Mouse (Mus musculus) gastrocnemius, adult 8-10 months (tissue): ENCODE data around the gene Zup1. TPM values are rescaled to one million over a fixed set of nuclear protein-coding genes. Genes with fewer than 3 reads are reported as not detected.
"Not testable (repeated sequence)": the region's sequence is repeated elsewhere in the genome, so short reads cannot be mapped to it uniquely, and the experiment has no call there.

ENCODE experiments used
- DNase-seq, 2 experiments: peaks; one replicate each; pipeline ENCODE4 v3.0.0; 2022; ENCODE audit warnings: low spot score in 2 of 2
- total RNA-seq, 4 experiments: library from RNA; stranded (reverse); gene quantifications; 2 replicates each; pipeline ENCODE4 v1.2.4; 2022

Gene Zup1
- total RNA-seq: 1 to 10 TPM; 7.8 to 8.6 (median 8.1) TPM

GRCm38 (mm10) chr10:33950803-33951583 is at the start of gene Zup1:
Gene Zup1 (minus strand): TSS chr10:33951269.
- DNase-seq: peak; percentile 58 to 65

DNA sequence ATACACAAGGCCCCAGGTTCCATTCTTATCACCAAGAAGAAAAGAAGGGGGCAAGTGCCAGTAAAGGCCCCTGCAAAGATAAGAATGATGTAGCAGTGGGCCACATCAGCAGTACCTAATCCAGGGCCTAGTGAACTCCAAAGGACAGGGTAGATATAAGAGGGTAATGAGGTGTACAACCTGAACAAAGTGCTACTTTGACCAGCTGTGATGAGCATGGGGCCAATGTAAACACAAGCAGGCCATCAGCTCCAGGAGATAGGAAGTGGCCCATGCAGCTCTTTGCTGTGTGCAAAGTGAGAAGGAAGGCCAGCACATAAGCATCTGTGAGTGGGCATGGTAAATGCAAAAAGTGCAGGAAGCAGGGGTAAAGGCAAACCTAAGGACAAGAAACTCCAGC is 47.3 kb upstream of the Zup1 start:
- no peak for DNase-seq

DNA sequence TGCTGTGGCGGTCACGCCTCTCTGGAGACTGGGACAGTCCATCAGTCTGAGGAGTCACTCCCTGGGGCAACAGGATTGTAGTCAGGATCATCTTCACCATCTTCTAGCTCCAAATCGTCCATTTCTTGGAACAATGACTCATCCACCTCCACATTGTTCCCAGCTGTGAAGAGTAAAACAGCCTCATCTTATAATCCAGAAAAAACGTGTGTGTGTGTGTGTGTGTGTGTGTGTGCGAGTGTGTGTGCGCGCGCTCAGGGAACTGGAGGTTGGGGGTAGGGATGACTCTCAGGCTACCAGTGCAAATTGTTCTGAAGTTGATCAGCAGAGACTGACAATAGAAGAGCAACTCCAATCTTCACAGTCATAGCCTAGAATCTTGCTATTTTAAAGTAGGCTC is 45.6 kb upstream of the Zup1 start:
- not testable (repeated sequence) for DNase-seq

GRCm38 (mm10) chr10:33986771-33987170 is 35.7 kb upstream of the Zup1 start:
- peak; percentile 7 to 18 for DNase-seq

GRCm38 (mm10) chr10:33974781-33975494 is 23.9 kb upstream of the Zup1 start:
- DNase-seq: no peak

GRCm38 (mm10) chr10:33952509-33952908 is 1.4 kb upstream of the Zup1 start:
- DNase-seq: no peak

- DNase-seq: no peak
These were observed 4.7 kb downstream of the Zup1 start for GRCm38 (mm10) chr10:33946336-33946735.

DNA sequence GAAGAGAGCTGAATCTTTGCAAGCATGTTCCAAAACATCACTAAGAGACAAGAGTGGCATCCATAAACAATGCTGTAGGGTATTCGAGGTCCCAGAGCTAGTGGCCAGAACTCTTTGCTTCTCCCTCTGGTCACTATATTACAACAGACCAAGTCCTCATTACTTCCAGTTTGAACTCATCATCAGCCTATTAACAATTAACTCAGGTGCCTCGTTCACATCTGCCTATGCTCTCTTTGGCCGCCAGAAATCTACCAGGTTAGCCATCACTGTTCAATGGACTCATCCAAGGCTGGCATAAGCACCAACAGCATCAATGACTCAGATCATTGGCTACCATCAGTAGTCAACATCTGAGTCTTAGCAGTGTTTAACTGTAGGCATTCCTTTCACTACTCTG is 5.7 kb downstream of the Zup1 start:
- no peak for DNase-seq

- no peak for DNase-seq
These were observed 10.4 kb downstream of the Zup1 start for GRCm38 (mm10) chr10:33940702-33941101.

DNA sequence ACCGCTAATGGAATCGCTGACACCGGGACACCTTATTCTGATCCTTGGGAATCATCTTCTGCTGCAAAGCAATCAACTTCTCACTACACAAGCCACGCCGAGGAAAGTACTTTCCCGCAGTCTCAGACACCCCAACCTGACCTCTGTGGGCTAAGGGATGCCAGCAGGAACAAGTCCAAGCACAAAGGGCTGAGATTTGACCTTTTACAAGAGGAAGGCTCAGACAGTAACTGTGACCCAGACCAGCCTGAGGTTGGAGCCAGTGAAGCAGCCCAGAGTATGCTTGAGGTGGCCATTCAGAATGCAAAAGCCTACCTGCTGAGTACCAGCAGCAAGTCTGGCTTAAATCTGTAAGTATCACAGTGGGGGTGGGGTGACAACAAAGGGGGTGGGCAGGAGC is 45.6 kb downstream of the Zup1 start:
- DNase-seq: no peak

GRCm38 (mm10) chr10:33904530-33905481 is 46.3 kb downstream of the Zup1 start, which contains the start of gene Rsph4a:
Gene Rsph4a (plus strand): TSS chr10:33905111.
- DNase-seq: no peak

DNA sequence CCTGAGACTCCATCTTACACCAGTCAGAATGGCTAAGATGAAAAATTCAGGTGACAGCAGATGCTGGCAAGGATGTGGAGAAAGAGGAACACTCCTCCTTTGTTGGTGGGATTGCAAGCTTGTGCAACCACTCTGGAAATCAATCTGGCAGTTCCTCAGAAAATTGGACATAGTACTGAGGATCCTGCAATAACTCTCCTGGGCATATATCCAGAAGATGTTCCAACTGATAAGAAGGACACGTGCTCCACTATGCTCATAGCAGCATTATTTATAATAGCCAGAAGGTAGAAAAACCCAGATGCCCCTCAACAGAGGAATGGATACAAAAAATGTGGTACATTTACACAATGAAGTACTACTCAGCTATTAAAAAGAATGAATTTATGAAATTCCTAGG is 49.5 kb downstream of the Zup1 start:
- DNase-seq: not testable (repeated sequence)

DNA sequence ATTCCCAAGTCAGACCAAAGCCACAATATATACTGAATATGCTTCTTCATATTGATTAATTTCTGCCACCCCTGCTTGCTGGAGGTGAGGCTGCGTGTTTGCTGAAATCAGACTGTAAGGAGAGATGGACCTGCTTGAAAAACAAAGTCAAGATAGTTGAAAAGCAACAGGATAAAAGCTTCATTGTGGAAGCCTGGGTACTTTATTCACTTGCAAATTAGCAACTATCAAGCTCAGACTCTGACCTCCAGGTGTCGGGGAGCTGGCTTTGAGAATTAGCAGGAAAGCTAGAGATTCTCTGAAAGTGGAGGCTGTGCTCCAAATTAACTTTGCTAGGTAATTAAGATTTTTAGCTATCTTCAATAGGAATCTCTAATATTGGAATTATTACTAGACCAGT is 68.7 kb downstream of the Zup1 start:
- not testable (repeated sequence) for DNase-seq

GRCm38 (mm10) chr10:33872672-33873398 is 78.2 kb downstream of the Zup1 start:
- DNase-seq: no peak

- no peak for DNase-seq
These were observed 80.6 kb downstream of the Zup1 start for GRCm38 (mm10) chr10:33870441-33870840.

Other genes with a start within 250 kb of the Zup1 start
- not detected for gene Sult3a2, start 164.6 kb downstream of the Zup1 start, total RNA-seq
- gene Sult3a1, start 93.5 kb downstream of the Zup1 start, total RNA-seq: not detected
- not detected for gene Rsph4a, start 46.2 kb downstream of the Zup1 start, total RNA-seq
- 100 to 1,000 TPM; 173 to 185 (median 176) TPM for gene Rwdd1, start 68.4 kb upstream of the Zup1 start, total RNA-seq
- gene Trappc3l, start 86.3 kb upstream of the Zup1 start, total RNA-seq: not detected
- gene Calhm4, start 93.0 kb upstream of the Zup1 start, total RNA-seq: not detected
- gene Calhm5, start 145.2 kb upstream of the Zup1 start, total RNA-seq: under 1 TPM; 0.17 to 0.67 (median 0.40) TPM
- gene Calhm6, start 176.7 kb upstream of the Zup1 start, total RNA-seq: not detected